Mouse (Mus musculus): ENCODE data around the gene Stk32c. TPM values are rescaled to one million over a fixed set of nuclear protein-coding genes. Genes with fewer than 3 reads are reported as not detected.
A peak's percentile ranks its signal among the peaks of the same experiment; 100 is the strongest.

The Stk32c gene
- polyA plus RNA-seq, 1 experiment from 2014 or later, result 2.3 TPM

- no peaks in the 10 kb centered on the region for H3K9me3 ChIP-seq (ENCODE audit: control insufficient read depth, low read length)
- no peak overlapping the region for H3K27ac ChIP-seq (ENCODE audit: low read length)
- ATAC-seq, result peak; percentile 95
- H3K27me3 ChIP-seq (replicated peaks; ENCODE audit: control insufficient read depth, insufficient read depth, low read length), result peaks cover 15% of the 10 kb centered on the region
- peaks cover 9% of the 10 kb centered on the region for H3K4me1 ChIP-seq (replicated peaks; ENCODE audit: control insufficient read depth, insufficient read depth, low read length)
- peak overlapping the region; percentile 67 for H3K4me3 ChIP-seq (replicated peaks; ENCODE audit: low read length)
- WGBS, result under 1% methylated on average over 94 of the region's 94 CpGs
- no peaks in the 10 kb centered on the region for H3K36me3 ChIP-seq (ENCODE audit: control insufficient read depth, insufficient read depth)
- H3K4me2 ChIP-seq (ENCODE audit: low read length), result peak overlapping the region; percentile 74
- H3K9ac ChIP-seq (replicated peaks; ENCODE audit: low read depth, low read length), result peak overlapping the region; percentile 64
These were observed 25.1 kb downstream of the Stk32c start for GRCm38 (mm10) chr7:139187771-139188633.

- Histone ChIP-seq H3K27ac (ENCODE audit: low read length) (no peak overlapping the region), H3K4me2 (ENCODE audit: low read length) (peak overlapping the region; percentile 74), H3K27me3 (replicated peaks; ENCODE audit: control insufficient read depth, insufficient read depth, low read length) (peaks cover 15% of the 10 kb centered on the region), H3K4me3 (replicated peaks; ENCODE audit: low read length) (peak overlapping the region; percentile 67), H3K9ac (replicated peaks; ENCODE audit: low read depth, low read length) (peak overlapping the region; percentile 64), H3K36me3 (ENCODE audit: control insufficient read depth, insufficient read depth) (no peaks in the 10 kb centered on the region), H3K4me1 (replicated peaks; ENCODE audit: control insufficient read depth, insufficient read depth, low read length) (peaks cover 9% of the 10 kb centered on the region), H3K9me3 (ENCODE audit: control insufficient read depth, low read length) (no peaks in the 10 kb centered on the region)
- WGBS, result 34% methylated on average over 7 of the region's 7 CpGs
- ATAC-seq, result no peak
These were observed 25.8 kb downstream of the Stk32c start for GRCm38 (mm10) chr7:139187277-139187676.

GRCm38 (mm10) chr7:139186436-139186835, 26.7 kb downstream of the Stk32c start:
- Histone ChIP-seq H3K27me3 (replicated peaks; ENCODE audit: control insufficient read depth, insufficient read depth, low read length) (peaks cover 15% of the 10 kb centered on the region), H3K9me3 (ENCODE audit: control insufficient read depth, low read length) (no peaks in the 10 kb centered on the region), H3K4me3 (replicated peaks; ENCODE audit: low read length) (no peak overlapping the region), H3K36me3 (ENCODE audit: control insufficient read depth, insufficient read depth) (no peaks in the 10 kb centered on the region), H3K4me2 (ENCODE audit: low read length) (no peak overlapping the region), H3K27ac (ENCODE audit: low read length) (no peak overlapping the region), H3K4me1 (replicated peaks; ENCODE audit: control insufficient read depth, insufficient read depth, low read length) (peaks cover 9% of the 10 kb centered on the region), H3K9ac (replicated peaks; ENCODE audit: low read depth, low read length) (no peak overlapping the region)
- 80% methylated on average over 8 of the region's 8 CpGs for WGBS
- ATAC-seq, result no peak

GRCm38 (mm10) chr7:139185971-139186370, 27.1 kb downstream of the Stk32c start:
- H3K27me3 ChIP-seq (replicated peaks; ENCODE audit: control insufficient read depth, insufficient read depth, low read length), result peaks cover 15% of the 10 kb centered on the region
- no peaks in the 10 kb centered on the region for H3K36me3 ChIP-seq (ENCODE audit: control insufficient read depth, insufficient read depth)
- peaks cover 9% of the 10 kb centered on the region for H3K4me1 ChIP-seq (replicated peaks; ENCODE audit: control insufficient read depth, insufficient read depth, low read length)
- WGBS, result 45% methylated on average over 5 of the region's 5 CpGs
- ATAC-seq, result no peak
- no peak overlapping the region for H3K27ac ChIP-seq (ENCODE audit: low read length)
- H3K9ac ChIP-seq (replicated peaks; ENCODE audit: low read depth, low read length), result no peak overlapping the region
- H3K9me3 ChIP-seq (ENCODE audit: control insufficient read depth, low read length), result no peaks in the 10 kb centered on the region
- H3K4me2 ChIP-seq (ENCODE audit: low read length), result no peak overlapping the region
- no peak overlapping the region for H3K4me3 ChIP-seq (replicated peaks; ENCODE audit: low read length)

- Histone ChIP-seq H3K9me3 (ENCODE audit: control insufficient read depth, low read length) (no peaks in the 10 kb centered on the region; the same call in 1 of the 2 replicates), H3K4me1 (replicated peaks; ENCODE audit: control insufficient read depth, insufficient read depth, low read length) (peaks cover 9% of the 10 kb centered on the region), H3K36me3 (ENCODE audit: control insufficient read depth, insufficient read depth) (no peaks in the 10 kb centered on the region), H3K27ac (ENCODE audit: low read length) (no peak overlapping the region), H3K4me3 (replicated peaks; ENCODE audit: low read length) (no peak overlapping the region), H3K27me3 (replicated peaks; ENCODE audit: control insufficient read depth, insufficient read depth, low read length) (peaks cover 12% of the 10 kb centered on the region), H3K9ac (replicated peaks; ENCODE audit: low read depth, low read length) (no peak overlapping the region), H3K4me2 (ENCODE audit: low read length) (no peak overlapping the region)
- WGBS, result 91% methylated on average over 7 of the region's 7 CpGs
- no peak for ATAC-seq
These were observed 28.3 kb downstream of the Stk32c start for GRCm38 (mm10) chr7:139184846-139185245.

- H3K27ac ChIP-seq (ENCODE audit: low read length), result no peak overlapping the region
- WGBS, result 69% methylated on average over 4 of the region's 4 CpGs
These were observed 28.7 kb downstream of the Stk32c start for GRCm38 (mm10) chr7:139184396-139184795.

GRCm38 (mm10) chr7:139180058-139180457, 33.0 kb downstream of the Stk32c start:
- H3K9ac ChIP-seq (replicated peaks; ENCODE audit: low read depth, low read length), result no peak overlapping the region
- no peaks in the 10 kb centered on the region for H3K36me3 ChIP-seq (ENCODE audit: control insufficient read depth, insufficient read depth)
- no peaks in the 10 kb centered on the region; the same call in 1 of the 2 replicates for H3K9me3 ChIP-seq (ENCODE audit: control insufficient read depth, low read length)
- WGBS, result 97% methylated on average over 3 of the region's 3 CpGs
- no peak overlapping the region for H3K27ac ChIP-seq (ENCODE audit: low read length)
- no peaks in the 10 kb centered on the region for H3K4me1 ChIP-seq (replicated peaks; ENCODE audit: control insufficient read depth, insufficient read depth, low read length)
- H3K27me3 ChIP-seq (replicated peaks; ENCODE audit: control insufficient read depth, insufficient read depth, low read length), result no peaks in the 10 kb centered on the region
- H3K4me3 ChIP-seq (replicated peaks; ENCODE audit: low read length), result no peak overlapping the region
- H3K4me2 ChIP-seq (ENCODE audit: low read length), result no peak overlapping the region
- no peak for ATAC-seq

More at GRCm38 (mm10) chr7:139184396-139184795, 28.7 kb downstream of the Stk32c start:
- H3K9ac ChIP-seq (replicated peaks; ENCODE audit: low read depth, low read length), result no peak overlapping the region
- no peaks in the 10 kb centered on the region for H3K36me3 ChIP-seq (ENCODE audit: control insufficient read depth, insufficient read depth)
- H3K4me1 ChIP-seq (replicated peaks; ENCODE audit: control insufficient read depth, insufficient read depth, low read length), result peaks cover 9% of the 10 kb centered on the region
- H3K27me3 ChIP-seq (replicated peaks; ENCODE audit: control insufficient read depth, insufficient read depth, low read length), result peaks cover 12% of the 10 kb centered on the region
- no peak overlapping the region for H3K4me2 ChIP-seq (ENCODE audit: low read length)
- H3K9me3 ChIP-seq (ENCODE audit: control insufficient read depth, low read length), result no peaks in the 10 kb centered on the region; the same call in 1 of the 2 replicates
- ATAC-seq, result no peak
- no peak overlapping the region for H3K4me3 ChIP-seq (replicated peaks; ENCODE audit: low read length)

- Histone ChIP-seq H3K4me2 (ENCODE audit: low read length) (no peak overlapping the region), H3K9me3 (ENCODE audit: control insufficient read depth, low read length) (no peaks in the 10 kb centered on the region; the same call in 1 of the 2 replicates), H3K9ac (replicated peaks; ENCODE audit: low read depth, low read length) (no peak overlapping the region), H3K4me3 (replicated peaks; ENCODE audit: low read length) (no peak overlapping the region), H3K36me3 (ENCODE audit: control insufficient read depth, insufficient read depth) (no peaks in the 10 kb centered on the region), H3K27ac (ENCODE audit: low read length) (no peak overlapping the region), H3K4me1 (replicated peaks; ENCODE audit: control insufficient read depth, insufficient read depth, low read length) (no peaks in the 10 kb centered on the region), H3K27me3 (replicated peaks; ENCODE audit: control insufficient read depth, insufficient read depth, low read length) (no peaks in the 10 kb centered on the region)
- ATAC-seq, result no peak
- WGBS, result 83% methylated on average over 5 of the region's 5 CpGs
These were observed 33.8 kb downstream of the Stk32c start for GRCm38 (mm10) chr7:139179299-139179698.

GRCm38 (mm10) chr7:139169143-139169542, 44.0 kb downstream of the Stk32c start:
- Histone ChIP-seq H3K36me3 (ENCODE audit: control insufficient read depth, insufficient read depth) (no peaks in the 10 kb centered on the region), H3K4me2 (ENCODE audit: low read length) (no peak overlapping the region), H3K4me3 (replicated peaks; ENCODE audit: low read length) (no peak overlapping the region), H3K4me1 (replicated peaks; ENCODE audit: control insufficient read depth, insufficient read depth, low read length) (no peaks in the 10 kb centered on the region), H3K9ac (replicated peaks; ENCODE audit: low read depth, low read length) (no peak overlapping the region), H3K27me3 (replicated peaks; ENCODE audit: control insufficient read depth, insufficient read depth, low read length) (no peaks in the 10 kb centered on the region), H3K27ac (ENCODE audit: low read length) (no peak overlapping the region), H3K9me3 (ENCODE audit: control insufficient read depth, low read length) (peaks cover 2% of the 10 kb centered on the region; the same call in 1 of the 2 replicates)
- WGBS, result 60% methylated on average over 4 of the region's 4 CpGs
- no peak for ATAC-seq

All from forebrain, embryonic 16.5 days (tissue).